8 mouse cellular contexts compared by ENCODE assay signal in genomic region chr10:45811882-45812281, GRCm38 (mm10).
DNase-seq lines count a peak whose midpoint lies in the region; ATAC-seq and TF ChIP-seq lines count a peak whose summit lies in the region.

No protein-coding gene starts in this region.

- no peak overlapping the region for H3K4me3 ChIP-seq in midbrain, embryonic 11.5 days (ENCODE audit: low read depth, low read length)
- H3K4me3 ChIP-seq in midbrain, embryonic 14.5 days (replicated peaks; ENCODE audit: low read depth, low read length): no peak overlapping the region
- no peak overlapping the region for H3K4me3 ChIP-seq in limb, embryonic 14.5 days (replicated peaks; ENCODE audit: low read length)

- DNase-seq in gastrocnemius, adult 18-20 months (ENCODE audit: low spot score): peak; percentile 8
- no peak for DNase-seq in gastrocnemius, postnatal 25 days
- DNase-seq in midbrain, embryonic 11.5 days (ENCODE audit: low spot score, missing footprints): peak; percentile 69
- DNase-seq in midbrain, embryonic 14.5 days: no peak
- DNase-seq in adrenal gland, postnatal 36 days: peak; percentile 41 to 63
- DNase-seq in limb, embryonic 14.5 days (ENCODE audit: low spot score): peak; percentile 60
- DNase-seq in thymus, postnatal 4 days: peak; percentile 80

- H3K4me2 ChIP-seq in midbrain, embryonic 11.5 days: no peak overlapping the region
- no peak overlapping the region for H3K4me2 ChIP-seq in midbrain, embryonic 14.5 days (ENCODE audit: low read length)
- no peak overlapping the region for H3K4me2 ChIP-seq in limb, embryonic 14.5 days (replicated peaks; ENCODE audit: low read depth, low read length, severe bottlenecking)

- ATAC-seq in midbrain, embryonic 11.5 days (ENCODE audit: low FRiP score): no peak
- ATAC-seq in midbrain, embryonic 14.5 days (ENCODE audit: low FRiP score, low TSS enrichment): no peak
- no peak for ATAC-seq in limb, embryonic 14.5 days (ENCODE audit: low FRiP score, low read depth)
- no peak for ATAC-seq in activated CD4-positive, CD25-positive, alpha-beta regulatory T cell, adult 4 months

- H3K9ac ChIP-seq in midbrain, embryonic 11.5 days (ENCODE audit: low read length): no peak overlapping the region
- H3K9ac ChIP-seq in midbrain, embryonic 14.5 days (replicated peaks; ENCODE audit: low read length): no peak overlapping the region
- no peak overlapping the region for H3K9ac ChIP-seq in limb, embryonic 14.5 days (ENCODE audit: low read depth, low read length, severe bottlenecking)

- H3K9me3 ChIP-seq in midbrain, embryonic 11.5 days (ENCODE audit: control insufficient read depth, low read length): no peaks in the 10 kb centered on the region
- no peaks in the 10 kb centered on the region for H3K9me3 ChIP-seq in midbrain, embryonic 14.5 days (ENCODE audit: control insufficient read depth, low read length)
- no peaks in the 10 kb centered on the region for H3K9me3 ChIP-seq in limb, embryonic 14.5 days (ENCODE audit: control insufficient read depth, low read length)

- H3K27ac ChIP-seq in midbrain, embryonic 11.5 days (ENCODE audit: low read depth, low read length): no peak overlapping the region
- H3K27ac ChIP-seq in midbrain, embryonic 14.5 days (replicated peaks; ENCODE audit: low read depth, low read length): no peak overlapping the region
- no peak overlapping the region for H3K27ac ChIP-seq in limb, embryonic 14.5 days (replicated peaks; ENCODE audit: low read depth, low read length)

- WGBS in midbrain, embryonic 11.5 days: 57% methylated on average over 6 of the region's 6 CpGs
- WGBS in midbrain, embryonic 14.5 days: 61% methylated on average over 6 of the region's 6 CpGs
- 49% methylated on average over 6 of the region's 6 CpGs for WGBS in limb, embryonic 14.5 days

- no peaks in the 10 kb centered on the region for H3K27me3 ChIP-seq in midbrain, embryonic 11.5 days (ENCODE audit: control insufficient read depth, insufficient read depth, low read length)
- H3K27me3 ChIP-seq in midbrain, embryonic 14.5 days (ENCODE audit: control insufficient read depth, insufficient read depth, low read length): no peaks in the 10 kb centered on the region
- no peaks in the 10 kb centered on the region for H3K27me3 ChIP-seq in limb, embryonic 14.5 days (ENCODE audit: control insufficient read depth, insufficient read depth, low read length)

- H3K4me1 ChIP-seq in midbrain, embryonic 11.5 days (ENCODE audit: control insufficient read depth, insufficient read depth, low read length): peaks cover 6% of the 10 kb centered on the region
- H3K4me1 ChIP-seq in midbrain, embryonic 14.5 days (ENCODE audit: control insufficient read depth, insufficient read depth, low read length): peaks cover 10% of the 10 kb centered on the region
- H3K4me1 ChIP-seq in limb, embryonic 14.5 days (ENCODE audit: control insufficient read depth, insufficient read depth, low read length): peaks cover 22% of the 10 kb centered on the region

- H3K36me3 ChIP-seq in midbrain, embryonic 11.5 days (ENCODE audit: control insufficient read depth, insufficient read depth, low read length): no peaks in the 10 kb centered on the region
- H3K36me3 ChIP-seq in midbrain, embryonic 14.5 days (ENCODE audit: control insufficient read depth, insufficient read depth, low read length): no peaks in the 10 kb centered on the region
- no peaks in the 10 kb centered on the region for H3K36me3 ChIP-seq in limb, embryonic 14.5 days (ENCODE audit: control insufficient read depth, insufficient read depth, low read length)

- no peak for TF ChIP-seq POLR2A in limb, embryonic 14.5 days (IDR thresholded peaks at IDR 0.05; ENCODE audit: borderline replicate concordance, extremely low read depth, insufficient read depth, insufficient read length)

Comparison
In these comparisons a context has a peak if more than half of its experiments do, and no peak if none do; other contexts are left out.
1. DNase-seq: peak in gastrocnemius, adult 18-20 months (single experiment), midbrain, embryonic 11.5 days (single experiment), adrenal gland, postnatal 36 days (2 of 2), limb, embryonic 14.5 days (single experiment) and thymus, postnatal 4 days (single experiment); none in gastrocnemius, postnatal 25 days (single experiment) and midbrain, embryonic 14.5 days (single experiment).